Mouse (Mus musculus) cerebellum, adult 2 months (tissue): Measurements from ENCODE around the gene Tle2. TPM values are rescaled to one million over a fixed set of nuclear protein-coding genes. Genes with fewer than 3 reads are reported as not detected.

ENCODE experiments used
- DNase-seq, 2 experiments: peaks; one replicate each; pipeline ENCODE4 v3.0.0; 2021
- H3K27ac ChIP-seq: fragments of 200-500 bp; 2 replicates; pipeline ENCODE4 v1.5.1; 2012; ENCODE audit warnings: low read length, control low read depth, inconsistent platforms; ENCODE audit not compliant: insufficient read depth
- H3K27me3 ChIP-seq: fragments of 200-500 bp; 2 replicates; pipeline ENCODE4 v1.6.1; 2012; ENCODE audit warnings: inconsistent platforms, mild to moderate bottlenecking, low read length, moderate library complexity; ENCODE audit not compliant: control insufficient read depth, insufficient read depth
- H3K4me1 ChIP-seq: fragments of 200-500 bp; 2 replicates; pipeline ENCODE4 v1.6.1; 2011; ENCODE audit warnings: low read length; ENCODE audit not compliant: control insufficient read depth, insufficient read depth
- H3K4me3 ChIP-seq: fragments of 200-500 bp; replicated peaks from 2 replicates; pipeline ENCODE3; 2011; ENCODE audit warnings: mild to moderate bottlenecking, low read depth, low read length, control low read depth; ENCODE audit not compliant: insufficient read depth
- CTCF ChIP-seq: fragments of 200-500 bp; IDR thresholded peaks from 2 replicates; pipeline ENCODE4 v1.5.1; 2011; ENCODE audit warnings: low read depth, mild to moderate bottlenecking, control low read depth, low read length, moderate library complexity, borderline replicate concordance; ENCODE audit not compliant: insufficient read depth
- POLR2A ChIP-seq: fragments of 200-500 bp; IDR thresholded peaks from 2 replicates; pipeline ENCODE4 v1.6.1; 2011; ENCODE audit warnings: low read length, control low read depth, borderline replicate concordance; ENCODE audit not compliant: insufficient read depth
- WGBS: fragments of 180-500 bp; shearing (Covaris S2); methylation state at CpG from one replicate; pipeline ENCODE4 v1.1.7; 2018; 5-methylcytosine and 5-hydroxymethylcytosine counted together
- polyA plus RNA-seq: library from polyadenylated mRNA; depleted of rRNA; stranded (reverse); fragments of >200 nt; gene quantifications from 2 replicates; pipeline ENCODE4 v1.2.3, GENCODE M21; 2012

The Tle2 gene
- polyA plus RNA-seq, 1 experiment: 282 TPM

- TF ChIP-seq POLR2A (no peak), CTCF (no peak)
- 16% methylated on average over 9 of the region's 9 CpGs for WGBS
- peak; percentile 45 to 60 for DNase-seq
- Histone ChIP-seq H3K27ac (no peak overlapping the region), H3K4me3 (no peak overlapping the region), H3K4me1 (peaks cover 31% of the 10 kb centered on the region), H3K27me3 (no peaks in the 10 kb centered on the region)
These were observed 17.5 kb downstream of the Tle2 start for GRCm38 (mm10) chr10:81591846-81592245.

GRCm38 (mm10) chr10:81592631-81593030 is 18.3 kb downstream of the Tle2 start:
- no peak for TF ChIP-seq POLR2A
- no peak for TF ChIP-seq CTCF
- 71% methylated on average over 7 of the region's 7 CpGs for whole genome bisulfite sequencing

GRCm38 (mm10) chr10:81593223-81593622 is 18.9 kb downstream of the Tle2 start:
- Histone ChIP-seq H3K4me1 (peaks cover 41% of the 10 kb centered on the region), H3K27ac (0 out of 2 replicates have a peak overlapping the region, but pooled peaks have one; percentile 3), H3K27me3 (no peaks in the 10 kb centered on the region), H3K4me3 (no peak overlapping the region)
- no peak for TF ChIP-seq CTCF
- TF ChIP-seq POLR2A: no peak
- WGBS: 41% methylated on average over 4 of the region's 4 CpGs
- peak in 1 of 2 experiments; percentile 39 for DNase-seq

More at GRCm38 (mm10) chr10:81592631-81593030, 18.3 kb downstream of the Tle2 start:
- peak; percentile 25 to 28 for DNase-seq
- peaks cover 38% of the 10 kb centered on the region for H3K4me1 ChIP-seq
- no peaks in the 10 kb centered on the region for H3K27me3 ChIP-seq
- H3K27ac ChIP-seq: no peak overlapping the region
- H3K4me3 ChIP-seq: no peak overlapping the region

- DNase-seq: peak; percentile 73 to 79
- Histone ChIP-seq H3K27ac (0 out of 2 replicates have a peak overlapping the region, but pooled peaks have one; percentile 5), H3K4me1 (peaks cover 41% of the 10 kb centered on the region), H3K4me3 (peak overlapping the region; percentile 26), H3K27me3 (no peaks in the 10 kb centered on the region)
- 9% methylated on average over 18 of the region's 18 CpGs for WGBS
- no peak for TF ChIP-seq CTCF
- no peak; the same call in 1 of the 2 replicates for TF ChIP-seq POLR2A
These were observed 19.6 kb downstream of the Tle2 start for GRCm38 (mm10) chr10:81593935-81594334.

- DNase-seq: no peak
- Histone ChIP-seq H3K27me3 (no peaks in the 10 kb centered on the region), H3K4me1 (peaks cover 41% of the 10 kb centered on the region), H3K4me3 (no peak overlapping the region), H3K27ac (no peak overlapping the region)
- TF ChIP-seq POLR2A (no peak), CTCF (no peak)
- WGBS: 47% methylated on average over 5 of the region's 5 CpGs
These were observed 21.2 kb downstream of the Tle2 start for GRCm38 (mm10) chr10:81595599-81595998.

- TF ChIP-seq CTCF (no peak), POLR2A (no peak)
- peaks cover 47% of the 10 kb centered on the region for H3K4me1 ChIP-seq
- no peak overlapping the region for H3K4me3 ChIP-seq
- DNase-seq: peak in 1 of 2 experiments; percentile 11
- no peaks in the 10 kb centered on the region for H3K27me3 ChIP-seq
- no peak overlapping the region for H3K27ac ChIP-seq
- WGBS: 76% methylated on average over 10 of the region's 10 CpGs
These were observed 22.2 kb downstream of the Tle2 start for GRCm38 (mm10) chr10:81596611-81597010.

- no peak overlapping the region for H3K27ac ChIP-seq
- peak in 1 of 2 experiments; percentile 33 for DNase-seq
- no peaks in the 10 kb centered on the region for H3K27me3 ChIP-seq
- 24% methylated on average over 12 of the region's 12 CpGs for WGBS
- H3K4me1 ChIP-seq: peaks cover 43% of the 10 kb centered on the region
- H3K4me3 ChIP-seq: no peak overlapping the region
- no peak for TF ChIP-seq CTCF
- TF ChIP-seq POLR2A: no peak
These were observed 23.0 kb downstream of the Tle2 start for GRCm38 (mm10) chr10:81597137-81597950.

- DNase-seq: no peak
- TF ChIP-seq CTCF (no peak), POLR2A (no peak)
- Histone ChIP-seq H3K27me3 (no peaks in the 10 kb centered on the region), H3K27ac (no peak overlapping the region), H3K4me3 (no peak overlapping the region), H3K4me1 (peaks cover 36% of the 10 kb centered on the region)
- WGBS: 69% methylated on average over 3 of the region's 3 CpGs
These were observed 24.0 kb downstream of the Tle2 start for GRCm38 (mm10) chr10:81598342-81598741.
